Mouse (Mus musculus): Measurements from ENCODE around the gene Gbp5. TPM values are rescaled to one million over a fixed set of nuclear protein-coding genes. Genes with fewer than 3 reads are reported as not detected.

Gbp5 gene
- polyA plus RNA-seq, 1 experiment: 0.66 TPM

- H3K27ac ChIP-seq (ENCODE audit: insufficient read depth, low read length): no peak overlapping the region
- no peaks in the 10 kb centered on the region for H3K36me3 ChIP-seq (ENCODE audit: control insufficient read depth, insufficient read depth, low read length, poor library complexity, severe bottlenecking)
- no peaks in the 10 kb centered on the region for H3K4me1 ChIP-seq (ENCODE audit: control insufficient read depth, insufficient read depth, low read length)
- no peaks in the 10 kb centered on the region for H3K27me3 ChIP-seq (ENCODE audit: control insufficient read depth, insufficient read depth, low read length, poor library complexity, severe bottlenecking)
- H3K4me3 ChIP-seq (ENCODE audit: low read depth, low read length): no peak overlapping the region
- no peaks in the 10 kb centered on the region for H3K9me3 ChIP-seq (replicated peaks; ENCODE audit: control insufficient read depth, insufficient read depth, low read length, poor library complexity, severe bottlenecking)
- no peak overlapping the region for H3K9ac ChIP-seq (ENCODE audit: low read depth, poor library complexity, severe bottlenecking)
- no peak for TF ChIP-seq EP300 (IDR thresholded peaks at IDR 0.05; ENCODE audit: insufficient read depth, low read depth, low read length)
- TF ChIP-seq CTCF (IDR thresholded peaks at IDR 0.05; ENCODE audit: low read depth, low read length): no peak
- no peak for TF ChIP-seq POLR2A (IDR thresholded peaks at IDR 0.05; ENCODE audit: insufficient read depth, low read length)
Observed at GRCm38 (mm10) chr3:142550052-142550676, 56.4 kb downstream of the Gbp5 start.

DNA sequence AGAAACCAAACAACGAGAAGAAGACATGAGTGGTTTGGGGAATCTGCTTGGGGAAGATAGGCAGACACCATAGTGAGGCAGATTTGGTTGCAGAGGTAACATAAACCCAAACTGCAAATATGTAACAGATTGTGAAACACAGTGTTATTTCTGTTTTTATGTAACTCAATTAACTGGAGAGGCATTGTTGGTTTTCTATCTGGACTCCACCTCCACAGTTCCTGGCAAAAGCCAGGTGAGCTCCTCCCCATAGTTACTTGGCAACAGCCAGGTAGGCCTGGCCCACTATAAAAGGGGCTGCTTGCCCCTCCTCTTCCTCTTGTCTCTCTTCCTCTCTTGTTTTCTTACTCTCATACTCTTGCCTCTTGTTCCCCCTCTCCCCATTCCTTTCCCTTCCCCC, 60.8 kb downstream of the Gbp5 start:
- no peak overlapping the region for H3K27ac ChIP-seq (ENCODE audit: insufficient read depth, low read length)
- no peaks in the 10 kb centered on the region for H3K9me3 ChIP-seq (replicated peaks; ENCODE audit: control insufficient read depth, insufficient read depth, low read length, poor library complexity, severe bottlenecking)
- H3K36me3 ChIP-seq (ENCODE audit: control insufficient read depth, insufficient read depth, low read length, poor library complexity, severe bottlenecking): no peaks in the 10 kb centered on the region
- no peaks in the 10 kb centered on the region for H3K4me1 ChIP-seq (ENCODE audit: control insufficient read depth, insufficient read depth, low read length)
- H3K4me3 ChIP-seq (ENCODE audit: low read depth, low read length): no peak overlapping the region
- H3K27me3 ChIP-seq (ENCODE audit: control insufficient read depth, insufficient read depth, low read length, poor library complexity, severe bottlenecking): no peaks in the 10 kb centered on the region
- TF ChIP-seq POLR2A (IDR thresholded peaks at IDR 0.05; ENCODE audit: insufficient read depth, low read length) (no peak), EP300 (IDR thresholded peaks at IDR 0.05; ENCODE audit: insufficient read depth, low read depth, low read length) (no peak), CTCF (IDR thresholded peaks at IDR 0.05; ENCODE audit: low read depth, low read length) (no peak)
- no peak overlapping the region for H3K9ac ChIP-seq (ENCODE audit: low read depth, poor library complexity, severe bottlenecking)

- Histone ChIP-seq H3K9me3 (replicated peaks; ENCODE audit: control insufficient read depth, insufficient read depth, low read length, poor library complexity, severe bottlenecking) (no peaks in the 10 kb centered on the region), H3K9ac (ENCODE audit: low read depth, poor library complexity, severe bottlenecking) (no peak overlapping the region), H3K36me3 (ENCODE audit: control insufficient read depth, insufficient read depth, low read length, poor library complexity, severe bottlenecking) (no peaks in the 10 kb centered on the region), H3K27me3 (ENCODE audit: control insufficient read depth, insufficient read depth, low read length, poor library complexity, severe bottlenecking) (no peaks in the 10 kb centered on the region), H3K4me1 (ENCODE audit: control insufficient read depth, insufficient read depth, low read length) (no peaks in the 10 kb centered on the region), H3K27ac (ENCODE audit: insufficient read depth, low read length) (no peak overlapping the region), H3K4me3 (ENCODE audit: low read depth, low read length) (no peak overlapping the region)
- TF ChIP-seq CTCF (IDR thresholded peaks at IDR 0.05; ENCODE audit: low read depth, low read length): no peak
- no peak for TF ChIP-seq EP300 (IDR thresholded peaks at IDR 0.05; ENCODE audit: insufficient read depth, low read depth, low read length)
Observed at GRCm38 (mm10) chr3:142555623-142556022, 61.8 kb downstream of the Gbp5 start.

DNA sequence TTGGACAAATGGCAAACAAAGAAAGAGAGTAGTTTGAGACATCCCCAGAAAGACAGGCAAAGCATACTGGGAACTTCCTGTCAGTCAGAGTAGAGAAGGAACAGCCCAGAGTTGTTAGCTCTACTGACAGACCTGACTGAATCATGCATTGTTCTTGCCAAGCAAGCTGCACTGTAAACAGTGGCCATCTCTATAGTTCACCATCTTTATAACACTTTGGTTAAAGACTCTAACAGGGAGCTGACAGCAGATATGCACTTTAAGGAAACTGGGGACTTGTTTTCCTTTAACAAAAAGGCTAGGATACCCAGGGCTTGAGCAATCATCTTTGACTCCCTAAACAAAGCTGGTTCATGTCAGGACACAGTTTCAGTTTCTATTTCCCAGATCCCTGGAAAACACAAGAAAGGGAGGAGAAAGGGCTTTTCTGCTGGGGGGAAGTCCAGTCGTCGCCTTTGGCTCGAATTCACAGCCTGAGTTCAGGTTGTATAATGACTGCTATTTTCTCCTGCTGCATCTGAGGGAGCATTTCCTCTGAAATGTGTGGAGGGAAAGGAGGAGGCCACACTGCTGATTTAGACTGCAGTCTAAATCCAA, 66.0 kb downstream of the Gbp5 start, which contains the start of gene Gbp3:
Gbp3 (plus strand) TSS at position 395 of the 597 bp plus-strand sequence.
- Histone ChIP-seq H3K27me3 (ENCODE audit: control insufficient read depth, insufficient read depth, low read length, poor library complexity, severe bottlenecking) (no peaks in the 10 kb centered on the region), H3K9me3 (replicated peaks; ENCODE audit: control insufficient read depth, insufficient read depth, low read length, poor library complexity, severe bottlenecking) (no peaks in the 10 kb centered on the region), H3K4me1 (ENCODE audit: control insufficient read depth, insufficient read depth, low read length) (no peaks in the 10 kb centered on the region), H3K36me3 (ENCODE audit: control insufficient read depth, insufficient read depth, low read length, poor library complexity, severe bottlenecking) (no peaks in the 10 kb centered on the region), H3K27ac (ENCODE audit: insufficient read depth, low read length) (no peak within 1 kb of the TSS), H3K4me3 (ENCODE audit: low read depth, low read length) (0 out of 2 replicates have a peak within 1 kb of the TSS, but pooled peaks have one; percentile 2), H3K9ac (ENCODE audit: low read depth, poor library complexity, severe bottlenecking) (no peak within 1 kb of the TSS)
- TF ChIP-seq POLR2A (IDR thresholded peaks at IDR 0.05; ENCODE audit: insufficient read depth, low read length): no peak
- no peak for TF ChIP-seq CTCF (IDR thresholded peaks at IDR 0.05; ENCODE audit: low read depth, low read length)
- no peak for TF ChIP-seq EP300 (IDR thresholded peaks at IDR 0.05; ENCODE audit: insufficient read depth, low read depth, low read length)

- Histone ChIP-seq H3K27me3 (ENCODE audit: control insufficient read depth, insufficient read depth, low read length, poor library complexity, severe bottlenecking) (no peaks in the 10 kb centered on the region), H3K9me3 (replicated peaks; ENCODE audit: control insufficient read depth, insufficient read depth, low read length, poor library complexity, severe bottlenecking) (no peaks in the 10 kb centered on the region), H3K4me1 (ENCODE audit: control insufficient read depth, insufficient read depth, low read length) (no peaks in the 10 kb centered on the region), H3K36me3 (ENCODE audit: control insufficient read depth, insufficient read depth, low read length, poor library complexity, severe bottlenecking) (no peaks in the 10 kb centered on the region), H3K9ac (ENCODE audit: low read depth, poor library complexity, severe bottlenecking) (no peak overlapping the region), H3K4me3 (ENCODE audit: low read depth, low read length) (0 out of 2 replicates have a peak overlapping the region, but pooled peaks have one; percentile 2), H3K27ac (ENCODE audit: insufficient read depth, low read length) (no peak overlapping the region)
- 0 out of 2 replicates have a peak, but pooled peaks have one; percentile 42 for TF ChIP-seq EP300 (IDR thresholded peaks at IDR 0.05; ENCODE audit: insufficient read depth, low read depth, low read length)
- no peak for TF ChIP-seq POLR2A (IDR thresholded peaks at IDR 0.05; ENCODE audit: insufficient read depth, low read length)
- TF ChIP-seq CTCF (IDR thresholded peaks at IDR 0.05; ENCODE audit: low read depth, low read length): peak; percentile 99
Observed at GRCm38 (mm10) chr3:142560296-142560948, 66.6 kb downstream of the Gbp5 start.

Data from ES-Bruce4 (cell line).